Mouse (Mus musculus) olfactory bulb, adult 2 months (tissue): ENCODE results near the gene Cblc.

Experiments
- CTCF ChIP-seq: fragments of 200-500 bp; IDR thresholded peaks from 2 replicates; pipeline ENCODE4 v1.5.1; 2012; ENCODE audit warnings: low read depth, mild to moderate bottlenecking, low read length, moderate library complexity; ENCODE audit not compliant: insufficient read depth
- POLR2A ChIP-seq: fragments of 200-500 bp; IDR thresholded peaks from 2 replicates; pipeline ENCODE4 v1.6.1; 2012; ENCODE audit warnings: mild to moderate bottlenecking, low read depth, low read length, moderate library complexity; ENCODE audit not compliant: insufficient read depth

- TF ChIP-seq POLR2A, result no peak
- no peak for TF ChIP-seq CTCF
Measured at GRCm38 (mm10) chr7:19777049-19777723, 19.4 kb downstream of the Cblc start.
